Mouse (Mus musculus) lung, postnatal 0 days (tissue): ENCODE measurements around the gene Gm48552.

Source experiments
- CTCF ChIP-seq: IDR thresholded peaks from 2 replicates; pipeline ENCODE4 v1.5.1; 2016; ENCODE audit warnings: antibody characterized with exemption, mild to moderate bottlenecking
- EP300 ChIP-seq: IDR thresholded peaks from 2 replicates; pipeline ENCODE4 v1.6.1; 2016; ENCODE audit warnings: antibody characterized with exemption, mild to moderate bottlenecking, control low read depth

DNA sequence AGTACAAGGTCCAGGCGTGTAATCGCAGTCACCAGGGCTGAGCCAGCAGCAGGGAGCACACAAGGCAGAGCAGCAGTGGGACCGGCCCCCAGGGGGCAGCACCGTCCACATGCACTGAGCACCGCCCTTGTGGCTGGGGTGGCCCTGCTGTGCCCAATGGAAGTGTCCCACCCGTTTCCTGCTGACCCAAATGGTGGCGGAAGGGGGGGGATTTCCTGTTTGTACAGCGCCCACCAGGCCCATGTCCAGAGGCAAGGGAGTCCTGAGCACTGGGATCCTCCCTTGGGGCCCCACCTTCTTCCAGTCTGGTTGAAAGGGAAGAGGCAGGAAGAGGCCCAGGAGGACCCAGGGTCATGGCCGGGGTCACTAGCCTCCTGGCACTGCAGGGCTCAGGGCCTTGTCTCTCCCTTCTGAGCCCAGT, 20.1 kb downstream of the Gm48552 start:
- peak; percentile 99 for TF ChIP-seq CTCF
- peak; percentile 96 for TF ChIP-seq EP300
